In genomic region chr7:128523349-128523961, GRCm38 (mm10) we compare ENCODE assay signal across 8 mouse cellular contexts. TPM values are rescaled to one million over a fixed set of nuclear protein-coding genes. Genes with fewer than 3 reads are reported as not detected.
DNase-seq lines count a peak whose midpoint lies in the region; ATAC-seq lines count a peak whose summit lies in the region.

Bag3 (plus strand) TSS chr7:128523616.

- ATAC-seq in hematopoietic stem cell, adult 5-6 weeks (replicated peaks in 1 of 2; ENCODE audit: insufficient read depth in 1 of 2, low FRiP score in 2 of 2, low TSS enrichment in 1 of 2, low read depth in 1 of 2, poor library complexity in 2 of 2, severe bottlenecking in 2 of 2): peak; percentile 93

- DNase-seq in Muller cell, postnatal 12 days (ENCODE audit: inconsistent ontology term): peak; percentile 97
- peak; percentile 85 for DNase-seq in cerebellum, adult 8-10 months
- peak; percentile 82 for DNase-seq in forelimb bud, embryonic 11.5 days (ENCODE audit: low read depth, low spot score)
- peak; percentile 72 to 78 for DNase-seq in layer of hippocampus, postnatal 10 days (ENCODE audit: low spot score in 2 of 2)
- peak; percentile 96 for DNase-seq in lung, postnatal 25 days (ENCODE audit: low spot score)
- DNase-seq in retina, embryonic 14.5 days (ENCODE audit: low spot score): peak; percentile 84
- peak; percentile 82 for DNase-seq in thymus, postnatal 4 days

RNA-seq across cellular contexts. Expression of gene Bag3, which starts in this region (rescaled TPM):
- total RNA-seq in hematopoietic stem cell, adult 5-6 weeks (2017): 6.2 and 6.9 TPM in 2 replicates
- total RNA-seq in layer of hippocampus, postnatal 10 days (2021): 1 to 10 TPM; 7.1 to 7.8 TPM

Comparison
In these comparisons a context has a peak if more than half of its experiments do, and no peak if none do; other contexts are left out.
1. Peak in every context shown above with its lines: DNase-seq and ATAC-seq.